ENCODE assay signal across 25 mouse cellular contexts in the genomic region with DNA sequence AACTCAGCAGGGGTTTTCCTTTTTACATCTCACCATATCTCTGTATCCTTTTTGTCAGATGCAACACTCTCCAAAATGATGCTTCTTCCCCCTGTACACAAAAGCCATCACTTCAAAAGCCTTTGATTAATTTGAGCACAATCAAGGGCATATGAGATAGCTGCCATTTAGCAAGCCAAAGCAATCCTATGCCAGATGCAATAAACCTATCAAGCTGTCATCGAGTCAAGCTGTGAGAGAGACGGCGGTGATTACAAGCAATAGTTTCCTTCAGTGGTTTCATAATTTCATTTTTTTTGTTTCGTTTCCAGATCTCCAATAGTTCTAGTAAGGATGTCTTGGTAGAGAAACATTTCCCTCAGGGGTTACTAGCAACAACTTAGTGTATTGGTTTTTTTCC.
DNase-seq lines count a peak whose midpoint lies in the region; ATAC-seq and TF ChIP-seq lines count a peak whose summit lies in the region.
"Had no signal": no experiment of that assay in that cellular context is flagged by ENCODE, and none has a peak within 500 bp of the region (broad histone marks: within the 10 kb centered on the region; RNA-seq: fewer than 3 reads in every experiment).

No protein-coding gene starts in this region.

- H3K36me3 ChIP-seq in forebrain, embryonic 16.5 days (ENCODE audit: control insufficient read depth, insufficient read depth), result no peaks in the 10 kb centered on the region
- no peaks in the 10 kb centered on the region for H3K36me3 ChIP-seq in forebrain, embryonic 12.5 days (replicated peaks)
- H3K36me3 ChIP-seq in limb, embryonic 14.5 days (ENCODE audit: control insufficient read depth, insufficient read depth, low read length), result no peaks in the 10 kb centered on the region
- H3K36me3 ChIP-seq in limb, embryonic 10.5 days, result no peaks in the 10 kb centered on the region
- H3K36me3 ChIP-seq: embryonic facial prominence, embryonic 13.5 days; hindbrain, embryonic 12.5 days; limb, embryonic 15.5 days; liver, embryonic 13.5 days; midbrain, embryonic 15.5 days had no signal

- no peak overlapping the region for H3K4me2 ChIP-seq in forebrain, embryonic 16.5 days (ENCODE audit: low read length)
- H3K4me2 ChIP-seq in forebrain, embryonic 12.5 days, result no peak overlapping the region
- H3K4me2 ChIP-seq in limb, embryonic 14.5 days (replicated peaks; ENCODE audit: low read depth, low read length, severe bottlenecking), result no peak overlapping the region
- H3K4me2 ChIP-seq: embryonic facial prominence, embryonic 13.5 days; hindbrain, embryonic 12.5 days; limb, embryonic 15.5 days; liver, embryonic 13.5 days; midbrain, embryonic 15.5 days had no signal

- H3K27ac ChIP-seq in forebrain, embryonic 16.5 days (ENCODE audit: low read length), result no peak overlapping the region
- no peak overlapping the region for H3K27ac ChIP-seq in forebrain, embryonic 12.5 days
- H3K27ac ChIP-seq in limb, embryonic 14.5 days (replicated peaks; ENCODE audit: low read depth, low read length), result no peak overlapping the region
- no peak overlapping the region for H3K27ac ChIP-seq in limb, embryonic 10.5 days
- H3K27ac ChIP-seq: embryonic facial prominence, embryonic 13.5 days; hindbrain, embryonic 12.5 days; layer of hippocampus, adult 2 months; limb, embryonic 15.5 days; liver, embryonic 13.5 days; midbrain, embryonic 15.5 days had no signal

- H3K9me3 ChIP-seq in forebrain, embryonic 16.5 days (ENCODE audit: control insufficient read depth, low read length), result no peaks in the 10 kb centered on the region
- no peaks in the 10 kb centered on the region for H3K9me3 ChIP-seq in forebrain, embryonic 12.5 days
- no peaks in the 10 kb centered on the region for H3K9me3 ChIP-seq in limb, embryonic 14.5 days (ENCODE audit: control insufficient read depth, low read length)
- H3K9me3 ChIP-seq in limb, embryonic 10.5 days (replicated peaks), result no peaks in the 10 kb centered on the region
- H3K9me3 ChIP-seq: embryonic facial prominence, embryonic 13.5 days; hindbrain, embryonic 12.5 days; limb, embryonic 15.5 days; liver, embryonic 13.5 days; midbrain, embryonic 15.5 days had no signal

- 0 out of 2 replicates have a peak, but pooled peaks have one; percentile 36 for ATAC-seq in forebrain, embryonic 16.5 days
- no peak for ATAC-seq in forebrain, embryonic 12.5 days (ENCODE audit: low FRiP score)
- no peak for ATAC-seq in limb, embryonic 14.5 days (ENCODE audit: low FRiP score, low read depth)
- ATAC-seq: midbrain, embryonic 15.5 days had no signal

- H3K4me1 ChIP-seq in forebrain, embryonic 16.5 days (replicated peaks; ENCODE audit: control insufficient read depth, insufficient read depth, low read length), result 0 out of 2 replicates have a peak, but pooled peaks cover 5% of the 10 kb centered on the region
- no peaks in the 10 kb centered on the region for H3K4me1 ChIP-seq in forebrain, embryonic 12.5 days
- H3K4me1 ChIP-seq in limb, embryonic 14.5 days (ENCODE audit: control insufficient read depth, insufficient read depth, low read length), result no peaks in the 10 kb centered on the region
- peaks cover 21% of the 10 kb centered on the region for H3K4me1 ChIP-seq in limb, embryonic 10.5 days
- H3K4me1 ChIP-seq: embryonic facial prominence, embryonic 13.5 days; hindbrain, embryonic 12.5 days; liver, embryonic 13.5 days had no signal

- 39% methylated on average over 4 of the region's 4 CpGs for WGBS in forebrain, embryonic 16.5 days
- 71% methylated on average over 4 of the region's 4 CpGs for WGBS in forebrain, embryonic 12.5 days
- 45% methylated on average over 4 of the region's 4 CpGs for WGBS in limb, embryonic 14.5 days
- 56% methylated on average over 4 of the region's 4 CpGs for WGBS in limb, embryonic 10.5 days

- no peak overlapping the region for H3K4me3 ChIP-seq in forebrain, embryonic 16.5 days (replicated peaks; ENCODE audit: low read length)
- no peak overlapping the region for H3K4me3 ChIP-seq in forebrain, embryonic 12.5 days (replicated peaks)
- H3K4me3 ChIP-seq in limb, embryonic 14.5 days (replicated peaks; ENCODE audit: low read length), result no peak overlapping the region
- H3K4me3 ChIP-seq in limb, embryonic 10.5 days, result no peak overlapping the region
- H3K4me3 ChIP-seq: embryonic facial prominence, embryonic 13.5 days; hindbrain, embryonic 12.5 days; layer of hippocampus, adult 2 months; limb, embryonic 15.5 days; liver, embryonic 13.5 days; midbrain, embryonic 15.5 days had no signal

- no peaks in the 10 kb centered on the region for H3K27me3 ChIP-seq in forebrain, embryonic 16.5 days (replicated peaks; ENCODE audit: control insufficient read depth, insufficient read depth, low read length)
- H3K27me3 ChIP-seq in forebrain, embryonic 12.5 days, result no peaks in the 10 kb centered on the region
- H3K27me3 ChIP-seq in limb, embryonic 14.5 days (ENCODE audit: control insufficient read depth, insufficient read depth, low read length), result no peaks in the 10 kb centered on the region
- no peaks in the 10 kb centered on the region for H3K27me3 ChIP-seq in limb, embryonic 10.5 days (ENCODE audit: low read depth, poor library complexity, severe bottlenecking)
- H3K27me3 ChIP-seq: embryonic facial prominence, embryonic 13.5 days; hindbrain, embryonic 12.5 days; limb, embryonic 15.5 days; liver, embryonic 13.5 days; midbrain, embryonic 15.5 days had no signal

- no peak for TF ChIP-seq POLR2A in limb, embryonic 14.5 days (IDR thresholded peaks at IDR 0.05; ENCODE audit: borderline replicate concordance, extremely low read depth, insufficient read depth, insufficient read length)

- H3K9ac ChIP-seq in forebrain, embryonic 16.5 days (replicated peaks; ENCODE audit: low read depth, low read length), result no peak overlapping the region
- H3K9ac ChIP-seq in forebrain, embryonic 12.5 days, result no peak overlapping the region
- H3K9ac ChIP-seq in limb, embryonic 14.5 days (ENCODE audit: low read depth, low read length, severe bottlenecking), result no peak overlapping the region
- H3K9ac ChIP-seq: embryonic facial prominence, embryonic 13.5 days; hindbrain, embryonic 12.5 days; limb, embryonic 15.5 days; liver, embryonic 13.5 days; midbrain, embryonic 15.5 days had no signal

- peak; percentile 42 for DNase-seq in limb, embryonic 14.5 days (ENCODE audit: low spot score)
- no peak for DNase-seq in limb, embryonic 10.5 days (ENCODE audit: low spot score)
- peak; percentile 18 for DNase-seq in 3T3-L1 (ENCODE audit: low read depth, low spot score)
- peak; percentile 9 for DNase-seq in brain, adult 2 months (ENCODE audit: low read depth, low spot score)
- DNase-seq in layer of hippocampus, postnatal 25 days (ENCODE audit: extremely low spot score in 1 of 2, low spot score in 1 of 2), result no peak
- DNase-seq: adrenal gland, adult 8-10 months; B cell, adult 2 months; cerebellum, adult 11-12 months; cerebellum, adult 9-11 months; gastrocnemius, postnatal 10 days; heart, postnatal 14 days; kidney, adult 2 months; kidney, postnatal 36 days; liver, embryonic 13.5 days; lung, adult 18-20 months; lung, postnatal 10 days; right cerebral cortex, postnatal 14 days; thymus, postnatal 4 days had no signal

Comparison
In these comparisons a context has a peak if more than half of its experiments do, and no peak if none do; other contexts are left out.
1. DNase-seq: peak in limb, embryonic 14.5 days (single experiment), 3T3-L1 (single experiment) and brain, adult 2 months (single experiment); none in limb, embryonic 10.5 days (single experiment) and layer of hippocampus, postnatal 25 days (0 of 2).